Mouse (Mus musculus) thymus, adult 18-20 months (tissue): Measurements from ENCODE around the gene Rrm2.
"Not testable (repeated sequence)": the region's sequence is repeated elsewhere in the genome, so short reads cannot be mapped to it uniquely, and the experiment has no call there.

Experiments
- DNase-seq, 2 experiments: peaks; one replicate each; pipeline ENCODE4 v3.0.0; 2022; ENCODE audit warnings: mixed read lengths in 2 of 2

The Rrm2 gene

GRCm38 (mm10) chr12:24707954-24708823 is at the start of gene Rrm2:
TSS of gene Rrm2 (plus strand) at chr12:24708241.
- peak; percentile 88 to 90 for DNase-seq

- DNase-seq, result no peak
Measured at GRCm38 (mm10) chr12:24658998-24659397, 49.0 kb upstream of the Rrm2 start.

- no peak for DNase-seq
Measured at GRCm38 (mm10) chr12:24659923-24660322, 48.1 kb upstream of the Rrm2 start.

GRCm38 (mm10) chr12:24661100-24661499 is 46.9 kb upstream of the Rrm2 start:
- no peak for DNase-seq

GRCm38 (mm10) chr12:24662131-24662530 is 45.9 kb upstream of the Rrm2 start:
- no peak for DNase-seq

GRCm38 (mm10) chr12:24680096-24680491 is 27.9 kb upstream of the Rrm2 start:
- no peak for DNase-seq

- no peak for DNase-seq
Measured at GRCm38 (mm10) chr12:24680492-24681285, 27.4 kb upstream of the Rrm2 start.

- DNase-seq, result no peak
Measured at GRCm38 (mm10) chr12:24681286-24682023, 26.6 kb upstream of the Rrm2 start, which contains the start of gene Cys1. TSS of gene Cys1 (minus strand) at chr12:24681813.

- DNase-seq, result no peak
Measured at GRCm38 (mm10) chr12:24682563-24682962, 25.5 kb upstream of the Rrm2 start.

- no peak for DNase-seq
Measured at GRCm38 (mm10) chr12:24683461-24683860, 24.6 kb upstream of the Rrm2 start.

GRCm38 (mm10) chr12:24686038-24686695 is 21.9 kb upstream of the Rrm2 start:
- no peak for DNase-seq

GRCm38 (mm10) chr12:24686696-24687346 is 21.2 kb upstream of the Rrm2 start:
- DNase-seq, result no peak

- DNase-seq, result no peak
Measured at GRCm38 (mm10) chr12:24690351-24690750, 17.7 kb upstream of the Rrm2 start.

- DNase-seq, result peak; percentile 46 to 61
Measured at GRCm38 (mm10) chr12:24696500-24697483, 11.2 kb upstream of the Rrm2 start.

- DNase-seq, result no peak
Measured at GRCm38 (mm10) chr12:24697484-24698204, 10.4 kb upstream of the Rrm2 start.

GRCm38 (mm10) chr12:24698514-24698913 is 9.5 kb upstream of the Rrm2 start:
- no peak for DNase-seq

GRCm38 (mm10) chr12:24699578-24699977 is 8.5 kb upstream of the Rrm2 start:
- DNase-seq, result no peak

- not testable (repeated sequence) for DNase-seq
Measured at GRCm38 (mm10) chr12:24701621-24702020, 6.4 kb upstream of the Rrm2 start.

- no peak for DNase-seq
Measured at GRCm38 (mm10) chr12:24703013-24703412, 5.0 kb upstream of the Rrm2 start.
